Mouse (Mus musculus): Measurements from ENCODE around the gene Lin7c.

Lin7c gene

DNA sequence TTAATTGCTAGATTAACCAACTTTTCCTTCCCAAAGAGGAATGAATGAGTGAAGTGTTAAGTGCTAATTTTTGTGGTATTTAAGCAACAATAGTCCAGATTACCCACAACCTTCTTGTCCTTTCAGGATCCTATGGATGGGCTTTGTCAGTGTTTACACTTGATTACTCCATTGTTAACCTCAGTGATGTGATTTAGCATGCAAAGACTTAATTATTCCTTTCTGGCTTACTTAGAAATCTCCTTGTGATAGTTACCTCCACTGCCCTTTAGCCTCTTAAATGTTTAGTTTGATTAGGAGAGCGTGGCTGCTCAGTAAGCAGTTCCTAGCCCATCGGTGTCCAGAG is 45.7 kb downstream of the Lin7c start:
- DNase-seq (ENCODE audit: extremely low read depth, low read depth): no peak

DNA sequence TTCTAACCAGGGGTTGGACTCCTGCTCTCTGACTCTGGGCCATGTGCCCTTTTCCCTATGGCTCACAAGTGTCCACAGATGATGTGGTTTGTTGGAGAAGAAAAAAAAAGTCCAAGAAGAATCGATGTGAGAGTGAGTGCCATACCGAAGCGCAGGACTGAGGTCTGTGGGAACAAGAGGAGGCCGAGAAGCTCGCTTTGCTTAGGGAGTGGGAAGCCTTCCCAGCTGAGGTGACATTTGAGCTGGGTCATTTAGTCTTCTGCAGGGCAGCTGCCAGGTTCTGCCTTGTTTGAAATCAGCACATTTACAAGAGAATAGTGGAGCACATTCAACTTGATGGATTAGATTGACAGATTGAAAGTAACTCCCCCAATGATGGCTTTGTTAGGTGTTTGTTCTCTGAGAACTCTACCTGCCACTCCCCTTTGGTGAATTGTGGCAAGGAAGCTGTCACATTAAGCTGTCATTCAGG is 51.4 kb downstream of the Lin7c start:
- no peak for DNase-seq (ENCODE audit: extremely low read depth, low read depth)

DNA sequence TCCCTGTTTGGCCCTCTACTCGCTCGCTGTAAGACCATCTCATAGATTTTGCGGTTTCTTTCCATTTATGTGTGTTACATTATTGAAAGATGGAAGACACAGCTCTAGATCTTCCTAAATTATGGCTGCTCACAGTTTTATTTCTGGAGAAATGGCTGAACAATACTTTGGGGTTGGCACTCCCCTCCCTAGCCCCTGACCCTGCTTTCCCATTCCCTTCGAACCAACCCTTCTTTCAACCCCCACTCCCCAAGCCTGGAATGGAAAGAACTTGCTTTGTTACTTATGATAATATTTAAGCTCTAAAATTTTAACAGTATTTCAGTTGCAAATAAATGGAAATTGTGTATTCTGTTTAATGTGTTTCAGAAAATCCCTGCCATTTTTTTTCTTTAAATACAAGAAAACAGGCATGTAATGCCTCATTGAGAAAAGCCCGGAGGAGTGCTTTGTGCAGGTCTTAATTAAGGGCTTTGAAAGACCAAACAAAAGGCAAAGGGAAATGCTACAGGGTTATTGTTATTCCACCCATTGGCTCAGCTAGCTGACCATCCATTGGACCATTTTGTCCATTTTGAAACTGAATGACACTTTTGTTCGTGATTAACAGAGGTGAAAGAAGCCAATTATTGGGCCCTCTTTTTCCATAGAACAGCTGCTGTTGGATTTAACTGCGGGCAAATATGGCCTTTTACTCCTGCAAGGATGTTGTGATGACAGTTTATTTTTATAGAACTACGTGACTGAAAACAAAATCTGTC is 52.3 kb downstream of the Lin7c start:
- DNase-seq (ENCODE audit: extremely low read depth, low read depth): no peak

DNA sequence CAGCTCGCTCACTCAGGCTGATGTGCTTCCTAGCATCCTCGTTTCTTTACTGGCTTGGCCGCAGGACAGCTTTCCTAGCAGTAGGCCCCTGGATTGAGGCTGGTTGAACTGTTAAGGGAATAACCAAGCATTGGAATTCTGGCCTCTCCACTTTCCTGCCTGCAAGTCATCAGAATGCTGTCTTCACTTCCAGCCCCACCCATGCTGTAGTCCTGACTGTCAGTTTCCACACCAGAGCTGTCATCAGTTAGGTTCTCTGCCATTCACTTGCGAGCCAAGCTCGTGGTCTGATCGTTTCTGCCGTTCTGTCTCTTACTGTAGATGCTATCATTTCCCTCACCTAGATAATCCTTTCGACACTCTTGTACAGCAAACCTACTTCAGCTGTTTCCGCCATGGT is 54.3 kb downstream of the Lin7c start:
- no peak for DNase-seq (ENCODE audit: extremely low read depth, low read depth)

DNA sequence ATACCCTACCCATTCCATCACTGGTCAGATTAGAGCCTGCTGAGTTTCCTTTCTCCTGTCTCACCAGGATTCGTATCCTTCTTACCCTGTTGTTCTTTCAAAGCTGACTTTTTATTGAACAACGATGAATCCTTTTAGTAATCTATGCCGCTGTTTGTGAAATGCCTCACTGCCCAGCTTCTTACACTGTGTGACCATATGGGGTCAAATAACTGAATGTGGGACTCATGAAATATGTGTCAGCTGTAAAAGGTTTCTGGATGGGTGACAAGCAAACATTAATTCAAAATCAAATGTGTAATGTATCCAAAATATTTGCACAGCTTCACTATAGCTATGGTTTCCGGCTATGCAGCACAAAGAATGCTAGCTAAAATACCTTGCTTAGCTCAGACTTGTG is 54.9 kb downstream of the Lin7c start:
- DNase-seq (ENCODE audit: extremely low read depth, low read depth): no peak

DNA sequence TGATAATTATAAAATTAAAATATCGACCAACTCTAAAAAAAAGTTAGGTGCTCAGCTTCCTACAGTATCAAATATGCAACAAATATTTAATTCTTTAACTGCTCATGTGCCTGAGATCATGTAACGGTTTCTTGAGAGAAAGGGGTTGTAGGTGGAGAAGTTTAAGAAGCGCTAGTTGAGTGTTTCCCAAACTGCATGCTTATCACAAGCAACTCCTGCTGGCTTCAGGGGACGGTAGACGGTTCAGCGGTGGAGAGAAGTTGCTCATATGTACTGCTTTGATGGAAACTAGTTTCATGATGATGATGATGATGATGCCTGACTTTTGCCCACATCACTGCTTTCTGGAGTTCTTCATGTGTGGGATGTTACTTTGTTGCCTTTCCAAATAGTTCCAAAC is 55.8 kb downstream of the Lin7c start:
- no peak for DNase-seq (ENCODE audit: extremely low read depth, low read depth)

DNA sequence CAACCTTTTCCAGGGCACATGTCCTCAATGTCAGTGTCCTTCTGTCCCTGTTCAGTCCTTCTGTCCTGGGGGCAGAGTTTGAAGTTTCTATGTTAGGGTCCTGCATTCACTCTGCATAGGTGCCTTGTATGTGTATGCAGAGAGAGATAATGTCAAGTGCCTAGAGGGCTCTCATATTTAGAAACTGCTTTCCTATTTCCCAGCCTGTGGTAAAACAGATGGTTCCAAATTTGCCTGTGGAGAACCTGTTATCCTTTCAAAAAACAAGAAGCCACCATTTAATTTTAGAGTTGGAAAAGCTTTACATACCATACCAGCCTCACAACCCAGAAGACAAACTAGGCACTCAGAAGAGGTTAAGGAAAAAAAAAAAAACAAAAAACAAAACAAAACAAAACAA is 58.9 kb downstream of the Lin7c start:
- no peak for DNase-seq (ENCODE audit: extremely low read depth, low read depth)

DNA sequence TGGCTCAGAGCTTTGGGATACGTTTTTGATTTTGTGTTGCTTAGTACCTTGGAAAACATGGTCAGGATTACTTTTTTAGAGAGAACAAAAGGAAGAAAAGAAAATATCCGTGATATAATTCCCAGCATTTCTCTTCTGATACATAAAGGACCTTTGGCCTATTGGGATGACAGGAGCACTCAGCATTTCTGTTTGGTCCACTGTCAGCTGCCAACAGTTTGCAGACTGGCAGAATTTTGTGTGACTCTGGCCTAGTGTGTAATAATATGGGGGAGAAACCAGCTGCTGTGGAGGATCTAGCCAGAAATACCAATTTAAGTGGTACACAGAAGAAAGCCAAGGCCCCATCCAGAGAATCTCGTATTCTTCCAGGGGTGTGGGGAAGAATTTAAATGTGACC is 59.7 kb downstream of the Lin7c start:
- no peak for DNase-seq (ENCODE audit: extremely low read depth, low read depth)

Measured in MEL-GATA-1-ER (cell line).